Comparison of ENCODE assay signal across 9 mouse cellular contexts in genomic region chr3:90537141-90537904, GRCm38 (mm10). TPM values are rescaled to one million over a fixed set of nuclear protein-coding genes. Genes with fewer than 3 reads are reported as not detected.
DNase-seq lines count a peak whose midpoint lies in the region; ATAC-seq and TF ChIP-seq lines count a peak whose summit lies in the region.
"Had no signal": no experiment of that assay in that cellular context is flagged by ENCODE, and none has a peak within 500 bp of the region (broad histone marks: within the 10 kb centered on the region; RNA-seq: fewer than 3 reads in every experiment).

TSS of gene S100a16 (plus strand) at chr3:90537254.

- H3K4me2 ChIP-seq in limb, embryonic 14.5 days (replicated peaks; ENCODE audit: low read depth, low read length, severe bottlenecking): peak within 1 kb of the TSS; percentile 27
- H3K4me2 ChIP-seq in myocyte (ENCODE audit: low read depth): peak within 1 kb of the TSS; percentile 96

- no peaks in the 10 kb centered on the region for H3K27me3 ChIP-seq in limb, embryonic 14.5 days (ENCODE audit: control insufficient read depth, insufficient read depth, low read length)
- no peaks in the 10 kb centered on the region for H3K27me3 ChIP-seq in myocyte (ENCODE audit: control insufficient read depth, insufficient read depth, insufficient read length)

- H3K4me1 ChIP-seq in limb, embryonic 14.5 days (ENCODE audit: control insufficient read depth, insufficient read depth, low read length): peaks cover 11% of the 10 kb centered on the region

- DNase-seq in frontal cortex, postnatal 14 days (ENCODE audit: low spot score in 2 of 2): no peak
- DNase-seq in cerebellum, postnatal 36 days: peak; percentile 57 to 64
- peak; percentile 84 for DNase-seq in heart, adult 8-10 months (ENCODE audit: low spot score)
- DNase-seq in kidney, adult 8-10 months: peak; percentile 86 to 89
- peak; percentile 54 for DNase-seq in limb, embryonic 14.5 days (ENCODE audit: low spot score)
- no peak for DNase-seq in B cell, adult 2 months

- ATAC-seq in frontal cortex, adult (ENCODE audit: low TSS enrichment): peak; percentile 77
- ATAC-seq in limb, embryonic 14.5 days (ENCODE audit: low FRiP score, low read depth): peak; percentile 61

- H3ac ChIP-seq in myocyte (ENCODE audit: control insufficient read depth, insufficient read length): peak within 1 kb of the TSS; percentile 5

- no peaks in the 10 kb centered on the region for H3K36me3 ChIP-seq in limb, embryonic 14.5 days (ENCODE audit: control insufficient read depth, insufficient read depth, low read length)
- no peaks in the 10 kb centered on the region for H3K36me3 ChIP-seq in myocyte (ENCODE audit: control insufficient read depth, insufficient read depth)

- H3K9ac ChIP-seq in limb, embryonic 14.5 days (ENCODE audit: low read depth, low read length, severe bottlenecking): peak within 1 kb of the TSS; percentile 21; the same call in 1 of the 2 replicates

- H3K9me3 ChIP-seq in limb, embryonic 14.5 days (ENCODE audit: control insufficient read depth, low read length): no peaks in the 10 kb centered on the region

- peak within 1 kb of the TSS; percentile 10 for H3K4me3 ChIP-seq in limb, embryonic 14.5 days (replicated peaks; ENCODE audit: low read length)
- peak within 1 kb of the TSS; percentile 67 for H3K4me3 ChIP-seq in myocyte

- peaks cover 22% of the 10 kb centered on the region for H3K79me2 ChIP-seq in myocyte (ENCODE audit: control insufficient read depth, insufficient read depth)

- H3K27ac ChIP-seq in limb, embryonic 14.5 days (replicated peaks; ENCODE audit: low read depth, low read length): 0 out of 2 replicates have a peak within 1 kb of the TSS, but pooled peaks have one; percentile 38
- H3K27ac ChIP-seq: macrophage had no signal

- WGBS in limb, embryonic 14.5 days: 38% methylated on average over 10 of the region's 10 CpGs

- TF ChIP-seq POLR2A in limb, embryonic 14.5 days (IDR thresholded peaks at IDR 0.05; ENCODE audit: borderline replicate concordance, extremely low read depth, insufficient read depth, insufficient read length): no peak
- TF ChIP-seq POLR2A in myocyte (IDR thresholded peaks at IDR 0.05; ENCODE audit: insufficient read length, low read depth): peak; percentile 76

TF ChIP-seq in myocyte, 11 proteins besides CTCF, POLR2A, EP300 and RAD21:
- TF ChIP-seq TCF12 (IDR thresholded peaks at IDR 0.05; ENCODE audit: insufficient read depth, poor library complexity, severe bottlenecking) (peak; percentile 27), MYOG (IDR thresholded peaks at IDR 0.05; ENCODE audit: control insufficient read depth in 1 of 3, insufficient read depth in 1 of 3, insufficient read length in 2 of 3, low read depth in 2 of 3) (peak; percentile 45 to 90 (median 77)), USF1 (IDR thresholded peaks at IDR 0.05; ENCODE audit: low read depth) (no peak), MAX (IDR thresholded peaks at IDR 0.05; ENCODE audit: low read depth) (no peak), E2F4 (IDR thresholded peaks at IDR 0.05; ENCODE audit: insufficient read depth) (no peak), CEBPB (IDR thresholded peaks at IDR 0.05; ENCODE audit: insufficient read depth, poor library complexity, severe bottlenecking) (no peak), TCF3 (IDR thresholded peaks at IDR 0.05; ENCODE audit: insufficient read length, low read depth) (no peak), MYOD1 (IDR thresholded peaks at IDR 0.05; ENCODE audit: control insufficient read depth in 1 of 3, insufficient read length in 2 of 3, low read depth in 2 of 3) (peak; percentile 55 to 90 (median 83)), SRF (IDR thresholded peaks at IDR 0.05; ENCODE audit: control insufficient read depth, insufficient read length, low read depth) (no peak), REST (IDR thresholded peaks at IDR 0.05; ENCODE audit: insufficient read depth, insufficient read length) (no peak), POLR2AphosphoS2 (IDR thresholded peaks at IDR 0.05; ENCODE audit: insufficient read length, low read depth) (peak; percentile 66)

RNA-seq across cellular contexts. Expression of gene S100a16, which starts in this region (rescaled TPM):
- 10 to 100 TPM; 59.8 to 77.4 (median 72.4) TPM for total RNA-seq in heart, adult 8-10 months (2022)
- 81.6 and 88.6 TPM in 2 replicates for polyA plus RNA-seq in limb, embryonic 14.5 days (2012; rRNA removed)
- polyA plus RNA-seq in limb, embryonic 14.5 days (2014; fragmentation: Nextera tagmentation; extraction: Ambion mirVana): 232 and 269 TPM in 2 replicates
- 210 TPM for polyA plus RNA-seq in myocyte (2012; fragmentation: generic; extraction: Trizol)
- polyA plus RNA-seq: macrophage had no signal

Comparison
In these comparisons a context has a peak if more than half of its experiments do, and no peak if none do; other contexts are left out.
1. DNase-seq: peak in cerebellum, postnatal 36 days (2 of 2), heart, adult 8-10 months (single experiment), kidney, adult 8-10 months (2 of 2) and limb, embryonic 14.5 days (single experiment); none in frontal cortex, postnatal 14 days (0 of 2) and B cell, adult 2 months (0 of 2).